Mouse (Mus musculus) gastrocnemius, postnatal 4 days (tissue): ENCODE results near the gene Rtl10. TPM values are rescaled to one million over a fixed set of nuclear protein-coding genes. Genes with fewer than 3 reads are reported as not detected.
A peak's percentile ranks its signal among the peaks of the same experiment; 100 is the strongest.

Experiments used
- DNase-seq, 2 experiments: peaks; one replicate each; pipeline ENCODE4 v3.0.0; 2021 to 2022; ENCODE audit warnings: low spot score in 2 of 2, mixed read lengths in 2 of 2
- long read RNA-seq, 2 experiments: library from polyadenylated mRNA; stranded (forward); transcript quantifications; one replicate each; pipeline ENCODE4 v2.0.0; 2021
- total RNA-seq, 2 experiments: library from RNA; stranded (reverse); gene quantifications; 2 replicates each; pipeline ENCODE4 v1.2.3; 2021

Rtl10 gene
- 1 to 10 TPM; 6.7 to 6.8 TPM for total RNA-seq
- long read RNA-seq, experiment 1: 0 reads
- long read RNA-seq, experiment 2, partial matches to known transcripts: 0 of 1 reads
- long read RNA-seq, experiment 2, other reads (novel, unspliced or antisense): 0 of 1 reads

DNA sequence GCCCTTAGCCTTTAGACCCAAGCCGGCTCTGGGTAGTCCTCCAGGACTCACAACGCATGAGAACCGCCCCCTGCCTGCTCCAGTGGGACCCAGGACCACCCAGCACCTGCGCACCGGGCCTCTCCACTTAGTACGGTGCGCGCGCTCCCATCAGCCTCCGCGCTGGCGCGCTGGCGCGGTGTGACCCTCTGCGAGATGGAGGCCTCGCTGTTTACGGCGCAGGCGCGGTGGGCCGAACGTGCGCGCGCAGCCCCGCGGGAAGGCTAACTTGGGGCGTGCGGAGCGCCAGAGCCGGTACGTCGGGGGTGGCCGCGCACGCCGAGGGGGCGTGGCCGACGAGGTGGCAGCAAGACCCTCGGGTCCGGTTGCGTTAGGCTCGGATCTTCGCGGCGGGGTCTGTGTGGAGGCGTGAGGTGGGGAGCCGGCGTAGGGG lies at the start of gene Rtl10, which contains the start of gene Gnb1l:
Gene Rtl10 (plus strand): TSS at position 344 of the 433 bp plus-strand sequence.
Gene Gnb1l (plus strand): TSS at position 156 of the 433 bp plus-strand sequence.
- peak; percentile 95 to 96 for DNase-seq

DNA sequence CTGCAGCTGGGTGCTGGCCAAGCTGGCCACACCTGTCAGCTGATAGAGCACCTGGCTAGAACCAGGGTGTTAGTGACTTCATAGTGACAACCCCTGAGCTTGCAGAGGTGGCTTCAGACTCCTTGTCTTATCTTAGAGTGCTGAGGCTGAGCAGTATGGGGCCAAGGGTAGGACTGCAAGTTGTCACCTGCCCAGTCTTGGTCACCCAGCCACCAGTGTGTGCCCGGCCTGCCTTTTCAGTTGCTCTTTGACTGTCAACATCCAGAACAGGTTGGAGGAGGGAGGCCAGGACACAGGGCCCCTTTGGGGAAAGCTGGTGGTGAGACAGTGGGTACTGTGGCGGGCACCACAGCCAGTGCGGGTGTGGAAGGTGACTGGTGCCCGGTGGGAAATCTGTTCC lies 49.7 kb upstream of the Rtl10 start:
- DNase-seq: no peak

GRCm38 (mm10) chr16:18451486-18452181 lies 47.1 kb upstream of the Rtl10 start:
- DNase-seq: no peak

DNA sequence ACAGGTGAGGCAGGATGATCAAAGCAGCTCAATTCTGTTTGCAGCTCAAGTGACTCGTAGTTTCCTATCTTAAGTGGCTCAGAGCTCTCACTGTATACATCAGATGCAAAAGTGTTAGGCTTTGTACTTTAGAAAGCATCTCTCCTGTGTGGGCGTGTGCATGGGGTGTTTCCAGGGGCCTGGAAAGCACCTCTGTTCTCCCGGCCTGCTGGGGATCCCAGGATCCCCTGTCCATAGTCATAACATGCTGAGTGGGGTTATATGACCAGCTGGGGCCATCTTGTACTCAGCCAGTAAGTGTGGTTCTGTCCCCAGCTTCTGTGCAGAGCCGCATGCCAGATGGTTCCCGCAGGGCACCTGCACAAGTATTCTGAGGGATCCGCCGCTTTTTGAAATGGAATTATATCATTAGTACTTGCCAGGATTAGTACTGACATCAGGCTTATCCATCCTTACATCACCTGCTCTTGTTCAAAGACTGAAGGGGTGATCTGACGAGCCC lies 46.3 kb upstream of the Rtl10 start:
- no peak for DNase-seq

DNA sequence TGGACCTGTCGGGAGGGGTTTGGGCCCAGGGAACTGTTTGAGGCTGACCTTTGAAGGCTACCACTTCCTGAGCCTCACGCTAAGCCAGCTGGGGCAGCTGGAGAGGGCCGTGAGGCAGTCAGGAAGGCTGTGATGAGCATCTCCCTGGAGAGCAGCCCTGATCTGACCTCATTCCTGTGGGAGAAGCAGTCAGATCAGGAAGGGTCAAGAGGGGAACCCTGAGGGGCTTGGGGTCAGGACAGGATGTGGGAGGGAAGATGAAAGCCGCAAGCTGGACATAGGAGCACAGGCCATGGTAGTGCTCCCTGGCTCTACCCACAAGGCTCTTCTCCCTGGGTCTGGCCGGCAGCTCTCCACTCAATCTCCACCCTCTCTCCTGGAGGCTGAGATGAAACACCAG lies 44.9 kb upstream of the Rtl10 start:
- no peak for DNase-seq

GRCm38 (mm10) chr16:18455407-18455806 lies 43.3 kb upstream of the Rtl10 start:
- no peak for DNase-seq

DNA sequence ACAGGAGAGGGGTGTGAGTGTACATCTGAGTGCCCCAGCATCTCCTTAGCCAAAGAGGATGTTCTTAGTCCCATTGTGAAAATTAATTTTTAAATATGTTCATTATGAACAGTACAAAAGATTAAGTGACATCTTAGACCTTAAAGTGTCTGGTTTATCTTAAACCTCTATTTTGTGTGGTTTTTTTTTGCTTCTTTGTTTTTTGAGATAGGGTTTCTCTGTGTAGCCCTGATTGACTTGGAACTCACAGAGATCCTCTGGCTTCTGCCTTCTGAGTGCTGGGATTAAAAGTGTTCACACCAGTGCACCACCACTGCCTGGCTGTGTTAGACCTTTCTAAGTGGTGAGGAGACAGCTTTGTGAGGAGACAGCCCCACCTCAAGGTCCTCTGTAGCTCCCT lies 40.0 kb upstream of the Rtl10 start:
- no peak for DNase-seq

GRCm38 (mm10) chr16:18459335-18459954 lies 39.3 kb upstream of the Rtl10 start:
- no peak for DNase-seq

- peak in 1 of 2 experiments; percentile 37 for DNase-seq
Observed at GRCm38 (mm10) chr16:18459955-18460370, 38.7 kb upstream of the Rtl10 start.

DNA sequence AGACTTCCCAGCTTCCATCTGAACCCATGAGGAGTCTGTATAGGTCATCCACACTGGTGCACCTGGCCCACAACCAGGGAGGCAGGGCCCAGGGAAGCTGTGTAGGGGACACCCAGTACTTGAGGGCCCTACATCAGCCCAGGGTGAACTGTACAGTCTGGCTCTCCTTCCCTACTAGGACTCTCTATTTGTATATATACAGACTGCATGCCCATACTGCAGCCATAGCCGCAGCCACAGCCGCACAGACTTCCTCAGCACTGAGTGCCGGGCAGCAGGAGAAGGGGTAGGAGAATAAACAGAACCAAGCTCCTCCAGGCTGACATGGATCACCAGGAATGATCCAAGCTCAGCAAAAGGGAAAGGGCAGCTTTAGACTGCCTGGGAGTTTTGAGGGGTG lies 37.9 kb upstream of the Rtl10 start:
- no peak for DNase-seq

- no peak for DNase-seq
Observed at GRCm38 (mm10) chr16:18462031-18462430, 36.7 kb upstream of the Rtl10 start.

GRCm38 (mm10) chr16:18462598-18462997 lies 36.1 kb upstream of the Rtl10 start:
- no peak for DNase-seq

DNA sequence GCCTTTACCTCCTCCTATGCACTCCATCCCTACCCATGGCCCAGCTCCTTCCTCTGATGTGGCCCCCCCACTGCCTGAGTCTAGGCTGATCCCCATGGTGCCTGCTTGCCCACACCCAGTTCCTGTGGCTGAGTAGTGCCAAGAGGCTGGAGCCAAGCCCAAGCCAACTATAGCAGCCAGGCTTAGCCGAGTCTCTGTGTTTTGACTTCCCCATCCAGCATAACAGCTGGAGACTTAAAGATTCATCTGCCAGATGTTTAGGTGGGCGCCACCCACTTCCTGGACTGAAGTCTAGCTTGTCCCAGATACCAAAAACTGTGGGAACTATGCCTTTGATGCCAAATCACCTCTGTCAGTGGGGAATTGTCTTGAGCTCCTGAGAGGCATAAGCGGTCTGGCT lies 34.4 kb upstream of the Rtl10 start:
- peak in 1 of 2 experiments; percentile 40 for DNase-seq

GRCm38 (mm10) chr16:18470829-18471228 lies 27.9 kb upstream of the Rtl10 start:
- DNase-seq: no peak

- no peak for DNase-seq
Observed at GRCm38 (mm10) chr16:18471381-18471955, 27.2 kb upstream of the Rtl10 start.

- no peak for DNase-seq
Observed at GRCm38 (mm10) chr16:18471976-18472375, 26.7 kb upstream of the Rtl10 start.

GRCm38 (mm10) chr16:18472416-18472815 lies 26.3 kb upstream of the Rtl10 start:
- no peak for DNase-seq

DNA sequence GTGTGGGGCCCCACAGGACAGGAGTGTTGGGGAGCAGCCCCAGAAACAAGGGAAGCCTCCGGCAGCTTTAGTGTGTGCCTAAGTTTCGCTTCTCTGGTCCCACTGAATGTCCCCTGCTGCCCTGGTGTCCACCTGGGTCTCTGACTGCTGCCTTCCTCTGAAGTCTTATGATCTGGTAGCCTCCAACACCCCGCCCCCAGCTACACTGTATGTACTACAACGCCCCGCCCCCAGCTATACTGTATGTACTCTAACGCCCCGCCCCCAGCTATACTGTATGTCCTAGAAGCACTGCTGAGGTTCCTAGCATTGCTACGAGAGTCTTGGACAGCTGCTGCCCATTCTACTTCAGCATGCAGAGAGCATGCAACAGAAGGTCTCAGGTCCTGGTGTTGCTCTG lies 25.7 kb upstream of the Rtl10 start:
- DNase-seq: no peak

GRCm38 (mm10) chr16:18474021-18474420 lies 24.7 kb upstream of the Rtl10 start:
- no peak for DNase-seq

DNA sequence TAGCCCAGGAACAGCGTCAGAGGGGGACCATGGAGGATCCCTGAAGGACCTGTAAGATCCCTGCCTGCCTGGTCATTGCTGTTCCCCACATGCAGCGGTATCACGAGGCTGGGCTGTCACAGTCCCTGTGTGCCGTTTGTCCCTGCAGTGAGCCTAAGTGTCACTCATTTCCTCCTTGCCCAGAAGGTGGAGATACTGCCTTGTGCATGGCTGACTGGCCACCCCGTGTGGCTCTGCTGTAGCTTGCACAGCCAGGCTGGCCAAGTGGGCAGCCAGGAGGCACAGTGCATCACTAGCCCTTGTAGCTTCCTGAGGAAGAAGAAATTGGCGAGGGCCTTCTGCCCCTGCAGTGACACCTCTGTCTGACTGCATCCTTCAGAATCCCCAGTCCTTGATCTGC lies 20.7 kb upstream of the Rtl10 start:
- DNase-seq: no peak

DNA sequence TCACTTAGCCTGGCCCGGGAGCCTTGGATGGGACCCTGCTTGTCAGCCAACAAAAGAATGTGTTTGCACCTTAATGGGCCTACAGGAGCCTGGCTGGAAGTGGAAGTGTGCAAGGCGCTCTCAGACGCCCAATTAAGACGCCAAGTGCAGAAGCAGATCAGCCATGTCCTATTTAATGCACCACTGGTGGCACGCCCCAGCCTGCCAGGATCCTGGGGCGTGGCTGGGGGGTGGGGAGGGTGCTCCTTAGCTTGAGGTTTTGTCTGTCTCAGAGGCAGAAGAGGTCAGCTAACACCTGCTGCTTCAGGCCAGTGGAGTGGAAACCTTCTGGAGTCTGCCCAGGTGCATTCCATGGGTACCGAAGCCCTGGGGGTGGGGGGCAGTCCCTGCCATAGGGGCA lies 19.0 kb upstream of the Rtl10 start:
- no peak for DNase-seq

- DNase-seq: no peak
Observed at GRCm38 (mm10) chr16:18480933-18481485, 17.7 kb upstream of the Rtl10 start.
